Mouse (Mus musculus) kidney, postnatal 0 days (tissue): ENCODE results near the gene Spi1. TPM values are rescaled to one million over a fixed set of nuclear protein-coding genes. Genes with fewer than 3 reads are reported as not detected.

Source experiments
- ATAC-seq: fragments of 200-750 bp; cut with Nextera tagmentation; replicated peaks from 2 replicates; pipeline ENCODE4 v1.8.0; 2017; ENCODE audit warnings: low read depth, moderate number of reproducible peaks, moderate TSS enrichment, moderate library complexity; ENCODE audit not compliant: low FRiP score
- DNase-seq: peaks from one replicate; pipeline ENCODE4 v3.0.0-alpha.2; 2016; ENCODE audit warnings: low spot score
- H3K27ac ChIP-seq: fragments of 300-500 bp; sonication (generic); 2 replicates; pipeline ENCODE4 v1.5.1; 2014; ENCODE audit warnings: mild to moderate bottlenecking
- H3K27me3 ChIP-seq: fragments of 300-500 bp; sonication (generic); 2 replicates; pipeline ENCODE4 v1.6.1; 2014; ENCODE audit warnings: low read length, mixed read lengths; ENCODE audit not compliant: insufficient read depth
- H3K36me3 ChIP-seq: fragments of 300-500 bp; sonication (generic); 2 replicates; pipeline ENCODE4 v1.6.1; 2014; ENCODE audit warnings: low read length, mixed read lengths; ENCODE audit not compliant: insufficient read depth
- H3K4me1 ChIP-seq: fragments of 300-500 bp; sonication (generic); replicated peaks from 2 replicates; pipeline ENCODE4 v1.6.1; 2014; ENCODE audit warnings: antibody characterized with exemption, low read length, mixed read lengths; ENCODE audit not compliant: insufficient read depth
- H3K4me2 ChIP-seq: fragments of 300-500 bp; sonication (generic); 2 replicates; pipeline ENCODE4 v1.6.1; 2014; ENCODE audit warnings: mild to moderate bottlenecking, low read length, moderate library complexity, mixed read lengths
- H3K4me3 ChIP-seq: fragments of 300-500 bp; sonication (generic); replicated peaks from 2 replicates; pipeline ENCODE4 v1.5.1; 2014; ENCODE audit warnings: low read depth, low read length
- H3K9ac ChIP-seq: fragments of 300-500 bp; sonication (generic); 2 replicates; pipeline ENCODE4 v1.6.1; 2014; ENCODE audit warnings: low read depth, low read length
- H3K9me3 ChIP-seq: fragments of 300-500 bp; sonication (generic); replicated peaks from 2 replicates; pipeline ENCODE4 v1.6.1; 2016; ENCODE audit warnings: low read length, inconsistent platforms, mixed read lengths
- CTCF ChIP-seq: IDR thresholded peaks from 2 replicates; pipeline ENCODE4 v1.5.1; 2016; ENCODE audit warnings: antibody characterized with exemption, low read depth, mild to moderate bottlenecking, moderate library complexity
- WGBS: fragments of 180-500 bp; shearing (Covaris S2); extraction: QIAGEN DNeasy Blood & Tissue Kit; methylation state at CpG from one replicate; pipeline ENCODE4 v1.1.7; 2014; 5-methylcytosine and 5-hydroxymethylcytosine counted together
- polyA plus RNA-seq: library from polyadenylated mRNA; unstranded; fragments of >200 nt; fragmentation: Nextera tagmentation; extraction: Ambion mirVana; gene quantifications from 2 replicates; pipeline ENCODE4 v1.2.1, GENCODE M21; 2015

The Spi1 gene
- polyA plus RNA-seq, 1 experiment from 2014 or later, result 6.0 TPM

GRCm38 (mm10) chr2:91119551-91119950 is 37.4 kb downstream of the Spi1 start:
- 85% methylated on average over 6 of the region's 6 CpGs for WGBS
- no peak for TF ChIP-seq CTCF
- H3K36me3 ChIP-seq, result no peaks in the 10 kb centered on the region
- H3K4me2 ChIP-seq, result no peak overlapping the region
- no peaks in the 10 kb centered on the region for H3K9me3 ChIP-seq
- no peak for DNase-seq
- no peak overlapping the region for H3K4me3 ChIP-seq
- no peak for ATAC-seq
- H3K27ac ChIP-seq, result no peak overlapping the region
- no peak overlapping the region for H3K9ac ChIP-seq
- H3K4me1 ChIP-seq, result peaks cover 7% of the 10 kb centered on the region
- H3K27me3 ChIP-seq, result no peaks in the 10 kb centered on the region

GRCm38 (mm10) chr2:91120261-91120671 is 38.1 kb downstream of the Spi1 start:
- no peaks in the 10 kb centered on the region for H3K36me3 ChIP-seq
- H3K4me2 ChIP-seq, result no peak overlapping the region
- ATAC-seq (no peak), DNase-seq (no peak)
- no peaks in the 10 kb centered on the region for H3K27me3 ChIP-seq
- no peak overlapping the region for H3K4me3 ChIP-seq
- 69% methylated on average over 6 of the region's 6 CpGs for WGBS
- no peak for TF ChIP-seq CTCF
- H3K9me3 ChIP-seq, result no peaks in the 10 kb centered on the region
- H3K4me1 ChIP-seq, result peaks cover 2% of the 10 kb centered on the region; the same call in 1 of the 2 replicates
- no peak overlapping the region for H3K27ac ChIP-seq
- H3K9ac ChIP-seq, result no peak overlapping the region

GRCm38 (mm10) chr2:91121011-91121410 is 38.8 kb downstream of the Spi1 start:
- TF ChIP-seq CTCF, result no peak
- no peaks in the 10 kb centered on the region for H3K27me3 ChIP-seq
- H3K9ac ChIP-seq, result no peak overlapping the region
- no peaks in the 10 kb centered on the region for H3K4me1 ChIP-seq
- H3K27ac ChIP-seq, result no peak overlapping the region
- H3K9me3 ChIP-seq, result no peaks in the 10 kb centered on the region
- H3K36me3 ChIP-seq, result no peaks in the 10 kb centered on the region
- no peak overlapping the region for H3K4me2 ChIP-seq
- DNase-seq, result no peak
- no peak overlapping the region for H3K4me3 ChIP-seq
- no peak for ATAC-seq
- 59% methylated on average over 6 of the region's 6 CpGs for WGBS

GRCm38 (mm10) chr2:91121497-91121896 is 39.3 kb downstream of the Spi1 start:
- Histone ChIP-seq H3K27ac (no peak overlapping the region), H3K9ac (no peak overlapping the region), H3K36me3 (no peaks in the 10 kb centered on the region), H3K4me2 (no peak overlapping the region), H3K4me3 (no peak overlapping the region), H3K27me3 (no peaks in the 10 kb centered on the region), H3K4me1 (no peaks in the 10 kb centered on the region), H3K9me3 (no peaks in the 10 kb centered on the region)
- no peak for TF ChIP-seq CTCF
- ATAC-seq, result no peak
- WGBS, result 41% methylated on average over 7 of the region's 8 CpGs
- no peak for DNase-seq

GRCm38 (mm10) chr2:91123521-91123920 is 41.3 kb downstream of the Spi1 start:
- Histone ChIP-seq H3K4me2 (no peak overlapping the region), H3K9ac (no peak overlapping the region), H3K27me3 (no peaks in the 10 kb centered on the region), H3K4me3 (no peak overlapping the region), H3K4me1 (no peaks in the 10 kb centered on the region), H3K27ac (no peak overlapping the region), H3K36me3 (no peaks in the 10 kb centered on the region), H3K9me3 (no peaks in the 10 kb centered on the region)
- 78% methylated on average over 6 of the region's 6 CpGs for WGBS
- ATAC-seq (no peak), DNase-seq (no peak)
- TF ChIP-seq CTCF, result no peak

- Histone ChIP-seq H3K27ac (no peak overlapping the region), H3K4me1 (no peaks in the 10 kb centered on the region), H3K4me2 (no peak overlapping the region), H3K9me3 (no peaks in the 10 kb centered on the region), H3K4me3 (no peak overlapping the region), H3K36me3 (no peaks in the 10 kb centered on the region), H3K27me3 (no peaks in the 10 kb centered on the region), H3K9ac (no peak overlapping the region)
- TF ChIP-seq CTCF, result no peak
- WGBS, result 82% methylated on average over 10 of the region's 10 CpGs
- ATAC-seq (no peak), DNase-seq (no peak)
These were observed 42.9 kb downstream of the Spi1 start for GRCm38 (mm10) chr2:91125101-91125500.

- H3K27ac ChIP-seq, result no peak overlapping the region
- H3K36me3 ChIP-seq, result no peaks in the 10 kb centered on the region
- no peak for ATAC-seq
- no peaks in the 10 kb centered on the region for H3K9me3 ChIP-seq
- no peaks in the 10 kb centered on the region for H3K4me1 ChIP-seq
- H3K4me2 ChIP-seq, result no peak overlapping the region
- no peaks in the 10 kb centered on the region for H3K27me3 ChIP-seq
- H3K4me3 ChIP-seq, result no peak overlapping the region
- TF ChIP-seq CTCF, result no peak
- no peak for DNase-seq
- WGBS, result 82% methylated on average over 5 of the region's 5 CpGs
- no peak overlapping the region for H3K9ac ChIP-seq
These were observed 46.6 kb downstream of the Spi1 start for GRCm38 (mm10) chr2:91128761-91129160.
